Mouse (Mus musculus): ENCODE measurements around the gene Gm43302.
"Not testable (repeated sequence)": the region's sequence is repeated elsewhere in the genome, so short reads cannot be mapped to it uniquely, and the experiment has no call there.

Gene Gm43302

DNA sequence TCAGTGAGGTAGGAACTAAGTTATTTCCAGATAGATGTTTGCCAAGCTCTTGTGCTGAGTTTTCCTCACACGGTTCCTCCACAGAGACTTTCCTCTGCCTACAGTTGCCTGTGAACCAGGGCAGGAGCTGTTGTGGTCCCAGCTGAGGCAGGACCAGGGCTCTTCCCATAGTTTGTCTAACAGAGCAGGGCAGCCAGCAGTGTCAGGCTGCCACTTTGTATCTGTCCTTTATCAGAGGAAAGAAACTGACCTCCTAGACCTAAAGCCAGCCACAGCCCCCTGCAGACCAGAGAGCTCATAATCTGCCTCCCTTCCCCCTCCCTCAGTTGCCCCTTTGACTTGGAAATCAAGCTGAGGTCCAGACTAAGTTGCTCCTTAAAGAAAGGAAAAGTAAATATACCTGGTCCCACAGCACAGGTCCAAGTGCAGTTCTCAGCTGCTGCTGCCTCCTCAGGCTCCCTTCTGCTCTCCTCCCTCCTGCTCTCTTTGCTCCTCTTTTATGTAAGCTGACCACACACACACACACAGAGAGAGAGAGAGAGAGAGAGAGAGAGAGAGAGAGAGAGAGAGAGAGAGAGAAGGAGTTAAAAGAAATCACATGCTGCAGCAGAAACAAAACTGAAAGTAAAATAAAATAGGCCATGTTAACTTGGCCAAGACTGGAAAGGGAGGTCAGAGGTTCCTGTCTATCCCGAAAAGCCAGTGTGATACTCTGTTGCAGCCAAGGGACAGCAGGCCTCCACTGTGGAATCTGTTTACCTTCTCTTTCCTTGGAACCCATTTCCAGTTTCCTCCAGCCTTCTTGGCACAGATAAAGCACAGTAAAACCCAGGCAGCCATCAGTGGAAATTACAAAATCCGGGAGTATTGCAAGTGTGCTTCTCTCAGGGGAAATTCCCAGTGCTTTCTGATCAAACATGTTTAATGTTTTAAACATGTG is at the start of gene Gm43302, which contains the start of gene Gbp6:
Gene Gm43302, minus strand, starts transcription at position 470 of the 940 bp plus-strand sequence.
Gene Gbp6, minus strand, starts transcription at position 473 of the 940 bp plus-strand sequence.
- peak; percentile 62 for DNase-seq

DNA sequence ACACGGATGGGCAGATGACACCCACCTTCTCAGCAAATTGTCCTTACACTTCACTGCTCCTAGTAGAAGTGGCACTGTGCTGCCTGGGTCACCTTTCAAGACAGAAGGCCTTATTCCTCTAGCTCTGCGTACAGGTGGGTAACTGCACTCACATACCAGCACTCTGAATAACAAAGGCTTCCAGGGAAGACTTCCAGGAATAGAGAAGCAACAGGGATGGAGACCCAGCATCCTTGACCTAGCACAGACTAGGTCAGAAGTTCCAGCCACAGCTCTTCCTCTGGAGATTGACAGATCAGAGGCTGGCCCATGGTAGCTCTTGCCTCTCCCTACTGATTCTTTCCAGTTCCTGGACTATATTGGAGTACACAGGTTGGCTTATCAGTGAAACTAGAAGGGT is 47.8 kb upstream of the Gm43302 start:
- DNase-seq, result no peak

DNA sequence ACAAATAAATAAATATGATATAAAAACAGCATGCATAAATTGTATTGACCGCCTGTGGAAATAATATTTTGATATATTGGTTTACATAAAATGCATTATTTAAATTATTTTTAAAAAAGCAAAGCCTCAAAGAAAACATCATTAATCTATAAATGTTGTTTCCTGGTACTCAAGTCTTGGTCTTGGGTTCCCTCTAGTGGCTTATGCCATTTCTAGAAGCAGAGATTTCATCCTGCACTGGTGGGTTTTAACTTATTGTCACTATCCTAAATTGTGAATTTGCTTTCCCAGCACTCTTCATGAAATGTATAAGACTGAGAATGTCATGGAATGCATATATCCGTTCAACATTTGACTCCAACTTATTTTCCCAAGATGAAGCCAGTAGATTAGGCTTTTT is 29.0 kb upstream of the Gm43302 start:
- peak; percentile 38 for DNase-seq

GRCm38 (mm10) chr5:105310941-105311340 is 17.4 kb upstream of the Gm43302 start:
- no peak for DNase-seq

DNA sequence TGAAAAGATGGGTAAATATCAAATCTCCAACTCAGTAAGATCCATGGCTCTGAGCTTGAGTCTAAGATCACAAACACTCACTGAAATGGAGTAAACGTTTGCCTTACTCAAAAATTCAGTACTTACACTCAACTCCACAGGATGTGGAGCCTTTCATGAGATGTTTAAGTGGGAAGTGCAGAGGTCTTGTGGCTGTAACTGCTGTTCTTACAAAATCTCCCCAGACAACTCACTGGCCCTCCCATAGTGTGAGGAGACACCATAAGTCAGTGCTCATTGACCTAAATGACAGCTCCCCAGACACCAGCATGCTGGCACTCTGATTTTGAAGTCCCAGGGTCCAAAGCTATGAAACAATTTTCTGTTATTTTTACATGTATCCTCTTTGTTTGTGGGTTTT is 15.7 kb upstream of the Gm43302 start:
- DNase-seq, result not testable (repeated sequence)

DNA sequence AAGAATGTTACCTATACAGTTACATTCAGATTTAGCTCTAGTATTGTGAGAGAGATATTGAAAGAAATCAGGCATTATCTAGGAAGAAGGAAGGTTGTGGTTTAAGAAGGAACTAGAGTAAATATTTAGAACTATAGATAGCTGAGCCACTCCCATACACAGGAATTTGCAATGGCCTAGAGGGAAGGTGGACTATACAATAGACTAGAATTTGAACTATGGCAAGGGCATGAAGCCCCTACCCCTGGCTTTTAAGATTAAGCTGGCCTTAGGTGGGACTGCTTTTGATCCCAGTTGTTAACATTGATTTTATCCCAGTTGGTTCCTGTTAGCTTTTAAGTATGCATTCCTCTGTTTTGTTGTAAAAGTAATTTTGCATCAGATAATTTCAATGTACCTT is 13.5 kb upstream of the Gm43302 start:
- DNase-seq, result not testable (repeated sequence)

- DNase-seq, result no peak
These were observed 12.7 kb upstream of the Gm43302 start for GRCm38 (mm10) chr5:105306159-105306581.

DNA sequence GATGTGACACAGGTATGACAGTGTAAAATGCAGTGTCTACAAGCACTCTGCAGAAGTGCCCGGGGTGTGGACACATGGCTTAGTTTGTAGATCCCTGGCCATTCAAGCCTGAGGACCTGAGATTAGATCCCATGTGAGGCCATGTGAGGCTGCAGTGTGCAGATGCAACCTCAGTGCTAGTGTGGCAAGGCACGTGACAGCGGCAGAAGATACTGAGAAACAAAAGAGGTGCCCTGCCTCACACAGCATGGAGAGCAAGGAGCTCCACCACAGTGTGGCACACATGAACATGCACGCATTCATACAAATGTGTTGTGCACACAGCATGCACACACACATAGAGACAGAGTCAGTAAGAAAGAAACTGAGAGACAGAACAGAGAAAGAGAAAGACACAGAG is 12.2 kb upstream of the Gm43302 start:
- DNase-seq, result not testable (repeated sequence)

DNA sequence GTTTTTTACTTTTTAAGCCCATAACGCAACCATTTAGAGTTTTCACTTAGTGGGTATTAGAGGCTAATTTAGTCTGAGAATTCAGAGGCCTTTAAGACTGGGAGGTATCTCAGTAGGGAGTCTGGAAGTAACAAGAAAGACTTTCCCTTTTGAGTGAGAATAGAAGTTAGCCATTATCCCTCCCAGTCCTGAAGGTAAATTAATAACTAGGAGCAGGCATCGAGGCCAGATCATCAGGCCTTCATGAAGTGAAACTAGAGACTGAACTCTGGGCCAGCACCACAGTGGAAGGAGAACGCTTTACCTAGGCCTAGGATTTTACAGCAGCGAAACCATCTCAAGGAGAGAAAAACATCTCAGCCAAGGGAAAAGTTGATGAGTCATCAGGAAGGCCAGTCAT is 8.5 kb upstream of the Gm43302 start:
- DNase-seq, result no peak

GRCm38 (mm10) chr5:105301531-105301930 is 8.0 kb upstream of the Gm43302 start:
- DNase-seq, result no peak

GRCm38 (mm10) chr5:105295746-105296145 is 2.3 kb upstream of the Gm43302 start:
- DNase-seq, result peak; percentile 5

DNA sequence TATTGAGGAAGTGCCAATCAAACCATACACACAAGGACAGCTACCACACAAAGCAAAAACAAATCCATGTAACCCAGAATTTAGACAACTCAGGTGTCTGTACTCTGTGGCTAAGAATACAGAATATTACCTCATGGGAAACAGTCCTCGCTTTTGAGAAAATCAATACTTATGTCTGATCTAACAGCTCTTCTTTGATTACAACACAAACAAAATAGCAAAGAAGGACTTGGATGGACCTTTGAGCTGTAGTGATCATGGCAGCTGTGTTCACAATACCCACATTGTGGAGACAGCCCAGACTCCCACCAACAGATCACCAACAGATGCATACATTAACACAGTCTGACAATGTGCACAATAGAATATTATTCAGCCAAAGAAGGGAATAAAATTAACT is 1.0 kb downstream of the Gm43302 start:
- DNase-seq, result no peak

DNA sequence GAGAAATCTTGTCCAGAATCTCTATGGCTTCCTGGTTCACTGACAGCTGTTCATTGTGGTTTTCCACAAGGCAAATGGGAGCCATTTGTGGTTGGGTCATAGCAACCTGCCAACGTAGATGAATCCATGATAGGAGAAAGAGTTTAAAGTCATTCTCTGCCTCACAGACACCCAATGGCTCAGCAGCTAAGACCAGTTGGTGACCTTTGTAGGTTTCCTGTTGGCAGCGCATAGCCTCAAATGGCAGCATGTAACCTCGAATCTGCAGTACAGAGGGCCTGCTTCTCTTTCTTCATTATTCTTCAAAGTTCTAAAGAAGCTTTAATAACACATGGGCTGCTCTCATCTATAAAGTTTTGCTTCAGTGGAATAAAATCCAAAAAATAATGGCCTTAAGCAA is 2.6 kb downstream of the Gm43302 start:
- DNase-seq, result not testable (repeated sequence)

DNA sequence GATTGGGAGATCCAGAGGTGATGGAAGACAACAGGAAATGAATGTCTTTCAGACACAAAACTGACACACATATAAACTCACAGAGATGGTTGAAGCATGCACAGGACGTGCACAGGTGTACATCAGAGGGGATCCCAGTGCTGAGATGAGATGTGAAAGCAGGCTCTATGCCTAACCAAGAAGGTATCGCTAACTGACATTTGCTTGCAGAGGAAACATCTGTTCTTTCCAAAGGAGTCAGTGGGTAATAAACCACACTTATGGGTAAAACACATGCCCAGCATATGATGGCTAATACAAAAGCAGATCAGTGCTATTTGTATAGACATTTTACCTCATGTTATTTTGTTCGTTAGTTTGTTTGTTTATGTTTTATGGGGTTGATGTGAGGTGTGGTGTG is 32.8 kb downstream of the Gm43302 start:
- DNase-seq, result not testable (repeated sequence)

GRCm38 (mm10) chr5:105252491-105252890 is 41.0 kb downstream of the Gm43302 start:
- no peak for DNase-seq

- DNase-seq, result not testable (repeated sequence)
These were observed 48.8 kb downstream of the Gm43302 start for GRCm38 (mm10) chr5:105244741-105245140.

GRCm38 (mm10) chr5:105240982-105241381 is 52.5 kb downstream of the Gm43302 start:
- peak; percentile 6 for DNase-seq

- DNase-seq, result peak; percentile 60
These were observed 53.9 kb downstream of the Gm43302 start, which contains the start of gene Gbp10 for GRCm38 (mm10) chr5:105239483-105240047. Gene Gbp10 (minus strand): TSS chr5:105239533.

GRCm38 (mm10) chr5:105238402-105238801 is 55.1 kb downstream of the Gm43302 start:
- DNase-seq, result not testable (repeated sequence)

DNA sequence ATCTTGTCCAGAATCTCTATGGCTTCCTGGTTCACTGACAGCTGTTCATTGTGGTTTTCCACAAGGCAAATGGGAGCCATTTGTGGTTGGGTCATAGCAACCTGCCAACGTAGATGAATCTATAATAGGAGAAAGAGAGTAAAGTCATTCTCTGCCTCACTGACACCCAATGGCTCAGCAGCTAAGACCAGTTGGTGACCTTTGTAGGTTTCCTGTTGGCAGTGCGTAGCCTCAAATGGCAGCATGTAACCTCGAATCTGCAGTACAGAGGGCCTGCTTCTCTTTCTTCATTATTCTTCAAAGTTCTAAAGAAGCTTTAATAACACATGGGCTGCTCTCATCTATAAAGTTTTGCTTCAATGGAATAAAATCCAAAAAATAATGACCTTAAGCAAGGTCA is 57.5 kb downstream of the Gm43302 start:
- DNase-seq, result not testable (repeated sequence)

GRCm38 (mm10) chr5:105208957-105209356 is 84.5 kb downstream of the Gm43302 start:
- DNase-seq, result not testable (repeated sequence)

DNA sequence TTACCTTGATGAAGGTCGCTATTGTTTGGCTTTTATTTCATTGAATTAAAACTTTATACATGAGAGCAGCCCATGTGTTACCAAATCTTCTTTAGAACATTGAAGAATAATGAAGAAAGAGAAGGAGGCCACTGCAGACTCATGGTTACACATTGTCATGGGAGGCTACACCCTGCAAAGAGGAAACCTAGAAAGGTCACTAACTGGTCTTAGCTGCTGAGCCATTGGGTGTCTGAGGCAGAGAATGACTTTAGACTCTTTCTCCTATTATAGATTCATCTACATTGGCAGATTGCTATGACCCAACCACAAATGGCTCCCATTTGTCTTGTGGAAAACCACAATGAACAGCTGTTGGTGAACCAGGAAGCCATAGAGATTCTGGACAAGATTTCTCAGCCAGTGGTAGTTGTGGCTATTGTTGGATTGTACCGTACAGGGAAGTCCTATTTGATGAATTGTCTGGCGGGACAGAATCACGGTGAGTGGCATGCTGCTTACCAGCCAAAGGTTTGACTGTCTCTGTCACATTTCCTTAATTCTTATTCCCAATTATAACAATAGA is 92.6 kb downstream of the Gm43302 start:
- DNase-seq, result not testable (repeated sequence)

DNA sequence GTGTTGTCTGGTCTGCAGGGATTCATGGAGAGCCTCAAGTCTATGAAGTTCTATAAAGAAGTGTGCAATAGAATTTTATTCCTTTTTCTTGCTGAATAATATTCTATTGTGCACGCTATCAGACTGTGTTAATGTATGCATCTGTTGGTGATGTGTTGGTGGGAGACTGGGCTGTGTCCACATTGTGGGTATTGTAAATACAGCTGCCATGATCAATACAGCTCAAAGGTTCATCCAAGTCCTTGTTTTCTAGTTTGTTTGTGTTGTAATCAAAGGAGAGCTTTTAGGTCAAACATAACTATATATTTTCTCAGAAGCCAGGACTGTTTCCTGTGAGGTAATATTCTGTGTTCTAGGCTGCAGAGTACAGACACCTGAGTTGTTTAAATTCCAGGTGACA is 94.3 kb downstream of the Gm43302 start:
- DNase-seq, result not testable (repeated sequence)
